Mouse (Mus musculus) megakaryocyte, adult 5-6 weeks (primary cell): ENCODE data around the gene Mrpl21. TPM values are rescaled to one million over a fixed set of nuclear protein-coding genes. Genes with fewer than 3 reads are reported as not detected.

Source experiments
- ATAC-seq: 2 replicates; pipeline ENCODE4 v1.8.0; 2016; ENCODE audit warnings: mild to moderate bottlenecking, inconsistent platforms; ENCODE audit not compliant: poor library complexity, severe bottlenecking
- total RNA-seq, 2 experiments: library from RNA; stranded (forward) in 1 of 2; stranded (reverse) in 1 of 2; fragments of 153-499, 151-499 nt in 1 of 2; fragments of 221-1000, 200-1000 nt in 1 of 2; gene quantifications; 2 replicates each; pipeline versions ENCODE4 v1.2.3 to v1.2.4; 2015 to 2017

The Mrpl21 gene
- total RNA-seq (2015) = 61.8 and 65.2 TPM in 2 replicates
- total RNA-seq (2017) = 65.1 and 73.7 TPM in 2 replicates

- peak; percentile 96 for ATAC-seq
Observed at GRCm38 (mm10) chr19:3282572-3283467, at the start of gene Mrpl21, which contains the start of gene Ighmbp2. Mrpl21 (plus strand) TSS chr19:3282901. Ighmbp2 (minus strand) TSS chr19:3283017.

GRCm38 (mm10) chr19:3260016-3260415 is 22.7 kb upstream of the Mrpl21 start:
- no peak for ATAC-seq

GRCm38 (mm10) chr19:3260591-3260990 is 22.1 kb upstream of the Mrpl21 start:
- no peak for ATAC-seq

GRCm38 (mm10) chr19:3261336-3261735 is 21.4 kb upstream of the Mrpl21 start:
- ATAC-seq = no peak

GRCm38 (mm10) chr19:3261764-3262525 is 20.8 kb upstream of the Mrpl21 start:
- ATAC-seq = no peak

GRCm38 (mm10) chr19:3264348-3264747 is 18.4 kb upstream of the Mrpl21 start:
- ATAC-seq = no peak

GRCm38 (mm10) chr19:3265180-3265579 is 17.5 kb upstream of the Mrpl21 start:
- no peak for ATAC-seq

- no peak for ATAC-seq
Observed at GRCm38 (mm10) chr19:3266136-3266535, 16.6 kb upstream of the Mrpl21 start.

GRCm38 (mm10) chr19:3266676-3267075 is 16.0 kb upstream of the Mrpl21 start:
- no peak for ATAC-seq

- no peak for ATAC-seq
Observed at GRCm38 (mm10) chr19:3267340-3267739, 15.4 kb upstream of the Mrpl21 start.

- ATAC-seq = no peak
Observed at GRCm38 (mm10) chr19:3268218-3268980, 14.3 kb upstream of the Mrpl21 start.

- ATAC-seq = no peak
Observed at GRCm38 (mm10) chr19:3269279-3269678, 13.4 kb upstream of the Mrpl21 start.

GRCm38 (mm10) chr19:3269803-3270202 is 12.9 kb upstream of the Mrpl21 start:
- no peak for ATAC-seq

GRCm38 (mm10) chr19:3271366-3271765 is 11.3 kb upstream of the Mrpl21 start:
- ATAC-seq = no peak

GRCm38 (mm10) chr19:3273331-3273730 is 9.4 kb upstream of the Mrpl21 start:
- ATAC-seq = no peak

GRCm38 (mm10) chr19:3275744-3276365 is 6.8 kb upstream of the Mrpl21 start:
- no peak for ATAC-seq

- no peak for ATAC-seq
Observed at GRCm38 (mm10) chr19:3281886-3282285, 815 bp upstream of the Mrpl21 start.

GRCm38 (mm10) chr19:3289006-3289405 is 6.3 kb downstream of the Mrpl21 start:
- ATAC-seq = no peak

- peak; percentile 84 for ATAC-seq
Observed at GRCm38 (mm10) chr19:3292028-3292427, 9.3 kb downstream of the Mrpl21 start.

- no peak for ATAC-seq
Observed at GRCm38 (mm10) chr19:3292993-3293392, 10.3 kb downstream of the Mrpl21 start.
